Mouse (Mus musculus): Measurements from ENCODE around the gene Pusl1. TPM values are rescaled to one million over a fixed set of nuclear protein-coding genes. Genes with fewer than 3 reads are reported as not detected.

Pusl1 gene
- 10 to 100 TPM; 56.3 to 67.4 TPM for total RNA-seq (2021)

GRCm38 (mm10) chr4:155891551-155892001 lies at the start of gene Pusl1, which contains the start of gene Acap3:
TSS of gene Pusl1 (minus strand) at chr4:155891781.
TSS of gene Acap3 (plus strand) at chr4:155891822.
- intact Hi-C loops (cut with DNase I), result loop anchor here (1.0 to 2.0 kb wide), 2 partner anchors 23 to 52 kb away; partner anchors contain the start of genes Cptp, Ints11 and Ube2j2
- peak; percentile 95 to 97 for DNase-seq (ENCODE audit: low spot score in 2 of 2)

- DNase-seq (ENCODE audit: low spot score in 2 of 2), result no peak
- intact Hi-C loops (cut with DNase I), result no loop called here
These were observed 40.5 kb upstream of the Pusl1 start for GRCm38 (mm10) chr4:155932031-155932430.

- no peak for DNase-seq (ENCODE audit: low spot score in 2 of 2)
- intact Hi-C loops (cut with DNase I), result no loop called here
These were observed 17.2 kb upstream of the Pusl1 start for GRCm38 (mm10) chr4:155908751-155909150.

GRCm38 (mm10) chr4:155908281-155908680 lies 16.7 kb upstream of the Pusl1 start:
- DNase-seq (ENCODE audit: low spot score in 2 of 2), result peak in 1 of 2 experiments; percentile 3
- intact Hi-C loops (cut with DNase I), result no loop called here

- intact Hi-C loops (cut with DNase I), result no loop called here
- DNase-seq (ENCODE audit: low spot score in 2 of 2), result peak in 1 of 2 experiments; percentile 4
These were observed 15.4 kb upstream of the Pusl1 start for GRCm38 (mm10) chr4:155907003-155907402.

- peak in 1 of 2 experiments; percentile 2 for DNase-seq (ENCODE audit: low spot score in 2 of 2)
- intact Hi-C loops (cut with DNase I), result no loop called here
These were observed 14.5 kb upstream of the Pusl1 start for GRCm38 (mm10) chr4:155906125-155906524.

GRCm38 (mm10) chr4:155905634-155906033 lies 14.1 kb upstream of the Pusl1 start:
- intact Hi-C loops (cut with DNase I), result loop anchor here (2.0 kb wide), 1 partner anchor 31 kb away; no protein-coding TSS in a partner anchor
- DNase-seq (ENCODE audit: low spot score in 2 of 2), result no peak

- DNase-seq (ENCODE audit: low spot score in 2 of 2), result peak in 1 of 2 experiments; percentile 3
These were observed 12.9 kb upstream of the Pusl1 start for GRCm38 (mm10) chr4:155904318-155905102.

GRCm38 (mm10) chr4:155903246-155903645 lies 11.7 kb upstream of the Pusl1 start:
- peak in 1 of 2 experiments; percentile 2 for DNase-seq (ENCODE audit: low spot score in 2 of 2)
- intact Hi-C loops (cut with DNase I), result no loop called here

More at GRCm38 (mm10) chr4:155904318-155905102, 12.9 kb upstream of the Pusl1 start:
- intact Hi-C loops (cut with DNase I), result loop anchor here (2.0 kb wide), 1 partner anchor 32 kb away; no protein-coding TSS in a partner anchor

- DNase-seq (ENCODE audit: low spot score in 2 of 2), result peak; percentile 17 to 32
- intact Hi-C loops (cut with DNase I), result no loop called here
These were observed 9.6 kb upstream of the Pusl1 start for GRCm38 (mm10) chr4:155901205-155901604.

GRCm38 (mm10) chr4:155899355-155899754 lies 7.8 kb upstream of the Pusl1 start:
- DNase-seq (ENCODE audit: low spot score in 2 of 2), result no peak

GRCm38 (mm10) chr4:155898318-155898717 lies 6.7 kb upstream of the Pusl1 start:
- intact Hi-C loops (cut with DNase I), result no loop called here

More at GRCm38 (mm10) chr4:155899355-155899754, 7.8 kb upstream of the Pusl1 start:
- intact Hi-C loops (cut with DNase I), result no loop called here

GRCm38 (mm10) chr4:155896461-155896860 lies 4.9 kb upstream of the Pusl1 start:
- intact Hi-C loops (cut with DNase I), result no loop called here
- peak in 1 of 2 experiments; percentile 2 for DNase-seq (ENCODE audit: low spot score in 2 of 2)

More at GRCm38 (mm10) chr4:155898318-155898717, 6.7 kb upstream of the Pusl1 start:
- DNase-seq (ENCODE audit: low spot score in 2 of 2), result no peak

GRCm38 (mm10) chr4:155895826-155896225 lies 4.2 kb upstream of the Pusl1 start:
- DNase-seq (ENCODE audit: low spot score in 2 of 2), result no peak

GRCm38 (mm10) chr4:155895216-155895615 lies 3.6 kb upstream of the Pusl1 start:
- DNase-seq (ENCODE audit: low spot score in 2 of 2), result peak; percentile 71 to 79
- intact Hi-C loops (cut with DNase I), result no loop called here

More at GRCm38 (mm10) chr4:155895826-155896225, 4.2 kb upstream of the Pusl1 start:
- intact Hi-C loops (cut with DNase I), result no loop called here

- peak; percentile 80 to 81 for DNase-seq (ENCODE audit: low spot score in 2 of 2)
- intact Hi-C loops (cut with DNase I), result no loop called here
These were observed 2.8 kb upstream of the Pusl1 start for GRCm38 (mm10) chr4:155894311-155894881.

GRCm38 (mm10) chr4:155893212-155893690 lies 1.7 kb upstream of the Pusl1 start:
- no peak for DNase-seq (ENCODE audit: low spot score in 2 of 2)

GRCm38 (mm10) chr4:155892438-155893211 lies 1.0 kb upstream of the Pusl1 start:
- intact Hi-C loops (cut with DNase I), result loop anchor here (2.0 kb wide), 1 partner anchor 24 kb away; the partner anchor contains the start of genes Cptp and Ints11
- no peak for DNase-seq (ENCODE audit: low spot score in 2 of 2)

More at GRCm38 (mm10) chr4:155893212-155893690, 1.7 kb upstream of the Pusl1 start:
- intact Hi-C loops (cut with DNase I), result loop anchor here (2.0 kb wide), 1 partner anchor 24 kb away; the partner anchor contains the start of genes Cptp and Ints11

GRCm38 (mm10) chr4:155892017-155892416 lies 436 bp upstream of the Pusl1 start:
- intact Hi-C loops (cut with DNase I), result loop anchor here (2.0 kb wide), 1 partner anchor 23 kb away; the partner anchor contains the start of genes Cptp and Ints11
- DNase-seq (ENCODE audit: low spot score in 2 of 2), result peak; percentile 82 to 86
